Mouse (Mus musculus) hematopoietic stem cell, adult 5-6 weeks (primary cell): ENCODE measurements around the gene Fam69a. TPM values are rescaled to one million over a fixed set of nuclear protein-coding genes. Genes with fewer than 3 reads are reported as not detected.

Source experiments
- ATAC-seq, 2 experiments: fragments of 125-278 bp in 1 of 2; replicated peaks in 1 of 2; 2 replicates each; pipeline ENCODE4 v1.8.0; 2016 to 2017; ENCODE audit warnings: inconsistent platforms in 2 of 2, mild to moderate bottlenecking in 2 of 2, moderate number of reproducible peaks in 2 of 2, low read depth in 1 of 2, moderate TSS enrichment in 1 of 2; ENCODE audit not compliant: low FRiP score in 2 of 2, poor library complexity in 2 of 2, severe bottlenecking in 2 of 2, insufficient read depth in 1 of 2, low TSS enrichment in 1 of 2
- total RNA-seq: library from RNA; stranded (forward); fragments of 172-1452, 232-1000 nt; gene quantifications from 2 replicates; pipeline ENCODE4 v1.2.3, GENCODE M21; 2017

Gene Fam69a
- 7.1 and 17.7 TPM in 2 replicates for total RNA-seq

DNA sequence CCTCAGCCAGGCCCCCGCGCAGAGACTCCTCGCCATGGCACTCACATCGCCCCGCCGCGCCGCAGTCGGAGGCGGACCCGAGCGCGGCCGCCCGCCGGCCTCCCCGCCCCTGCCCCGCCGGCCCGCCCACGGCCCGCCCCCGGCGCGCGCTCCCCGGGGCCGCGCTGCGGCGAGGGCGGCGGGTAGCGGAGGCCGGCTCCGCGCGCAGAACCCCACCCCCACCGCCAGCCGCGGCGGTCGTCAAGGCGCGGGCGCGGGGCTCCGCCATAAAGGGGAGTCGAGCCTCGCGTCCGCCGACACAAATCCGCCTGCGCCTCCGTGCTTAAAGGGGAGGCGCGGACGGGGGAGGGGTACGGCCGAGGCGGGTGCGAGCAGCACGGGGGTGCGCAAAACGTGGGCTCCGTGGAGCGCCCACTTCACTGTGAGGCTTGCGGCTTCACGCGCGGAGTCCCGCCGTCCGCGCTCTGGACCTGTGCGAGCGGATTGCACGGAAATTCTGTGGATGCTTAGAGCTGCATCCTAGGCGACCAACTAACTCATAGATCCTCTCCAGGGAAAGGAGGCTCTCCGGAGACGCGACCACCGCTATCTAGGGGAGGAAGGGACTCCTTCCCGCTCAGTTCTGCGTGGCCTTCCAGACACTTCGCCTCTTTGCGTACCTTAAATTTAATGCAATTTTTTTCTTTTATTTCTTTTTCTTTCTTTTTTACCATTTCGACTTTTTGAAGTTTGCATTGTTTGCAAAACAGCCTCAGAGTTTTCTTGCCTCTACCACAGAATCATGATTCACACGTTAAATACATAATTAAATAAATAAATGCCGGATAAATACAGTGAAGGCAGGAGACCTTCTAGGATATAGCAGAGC lies at the start of gene Fam69a:
Gene Fam69a, minus strand, starts transcription at position 119 of the 868 bp plus-strand sequence.
- ATAC-seq, result peak; percentile 50 to 55

DNA sequence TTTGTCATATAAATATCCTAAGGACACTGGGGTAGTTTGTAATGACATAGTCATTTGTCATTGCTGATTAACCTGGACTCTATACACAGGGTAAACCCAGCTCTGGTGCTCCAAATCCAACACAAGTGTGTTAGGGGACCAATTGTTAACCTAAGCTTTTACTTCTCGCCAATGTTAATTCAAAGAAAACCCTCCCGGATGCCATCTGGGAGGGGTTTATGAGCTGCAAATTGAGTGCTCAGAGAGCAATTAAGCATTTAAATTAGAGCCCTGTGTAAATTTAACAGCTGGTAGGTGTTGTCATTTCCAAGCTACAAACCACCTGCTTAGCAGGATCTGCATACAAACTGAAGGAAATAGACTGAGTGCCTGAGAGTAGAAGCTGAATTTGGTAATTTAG lies 48.6 kb upstream of the Fam69a start:
- no peak for ATAC-seq

DNA sequence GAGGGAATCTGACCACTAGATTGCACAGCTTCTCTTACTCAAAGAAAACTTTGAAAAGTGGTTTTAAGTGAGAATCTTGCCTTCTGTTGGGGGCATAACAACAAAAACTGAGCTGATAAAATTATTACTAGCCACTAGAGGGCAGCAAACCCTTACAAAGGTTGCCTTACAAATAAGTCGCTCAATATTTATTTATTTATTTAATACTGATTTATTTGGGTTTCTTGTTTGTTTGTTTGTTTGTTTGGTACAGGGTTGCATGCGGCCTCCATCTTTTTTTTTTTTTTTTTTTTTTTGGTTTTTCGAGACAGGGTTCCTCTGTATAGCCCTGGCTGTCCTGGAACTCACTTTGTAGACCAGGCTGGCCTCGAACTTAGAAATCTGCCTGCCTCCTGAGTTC lies 47.3 kb upstream of the Fam69a start:
- ATAC-seq, result 0 out of 4 replicates have a peak, but pooled peaks of 1 of the 2 experiments have one; percentile 42

DNA sequence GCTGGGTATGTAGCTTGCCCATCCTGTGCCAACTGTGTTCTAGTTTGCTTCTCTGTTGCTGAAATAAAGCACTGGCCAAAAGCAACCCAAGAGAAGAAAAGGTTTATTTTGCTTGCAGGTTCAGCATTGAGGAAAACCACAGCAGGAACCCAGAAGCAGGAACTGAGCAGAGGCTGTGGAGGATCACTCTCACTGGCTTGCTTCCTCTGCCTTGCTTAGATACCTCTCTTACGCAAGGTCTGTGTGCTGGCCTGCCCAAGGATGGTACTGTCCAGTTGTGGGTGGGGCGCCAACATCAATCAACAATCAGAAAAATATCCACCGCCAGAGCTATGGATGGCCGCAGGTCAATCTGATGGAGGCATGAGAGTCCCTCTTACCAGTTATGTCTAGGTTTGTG lies 44.4 kb upstream of the Fam69a start:
- peak; percentile 12 to 59; a peak in 1 of 4 replicates for ATAC-seq

DNA sequence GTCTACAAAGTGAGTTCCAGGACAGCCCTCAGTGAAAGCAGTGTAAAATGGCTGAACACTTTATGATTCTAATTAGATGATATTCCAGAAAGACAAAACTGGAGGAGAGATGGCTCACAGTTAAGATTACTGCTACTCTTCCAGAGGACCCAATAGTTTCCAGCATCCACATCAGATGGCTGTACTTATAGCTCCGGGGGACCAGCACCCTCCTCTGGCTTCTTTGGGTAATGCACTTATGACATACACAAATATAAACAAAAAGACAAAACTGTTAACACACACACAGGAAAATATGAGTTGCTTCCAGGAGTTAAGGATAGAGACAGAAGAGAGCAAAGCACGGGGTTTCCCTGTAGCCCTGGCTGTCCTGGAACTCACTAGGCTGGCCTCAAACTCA lies 43.1 kb upstream of the Fam69a start:
- no peak for ATAC-seq

DNA sequence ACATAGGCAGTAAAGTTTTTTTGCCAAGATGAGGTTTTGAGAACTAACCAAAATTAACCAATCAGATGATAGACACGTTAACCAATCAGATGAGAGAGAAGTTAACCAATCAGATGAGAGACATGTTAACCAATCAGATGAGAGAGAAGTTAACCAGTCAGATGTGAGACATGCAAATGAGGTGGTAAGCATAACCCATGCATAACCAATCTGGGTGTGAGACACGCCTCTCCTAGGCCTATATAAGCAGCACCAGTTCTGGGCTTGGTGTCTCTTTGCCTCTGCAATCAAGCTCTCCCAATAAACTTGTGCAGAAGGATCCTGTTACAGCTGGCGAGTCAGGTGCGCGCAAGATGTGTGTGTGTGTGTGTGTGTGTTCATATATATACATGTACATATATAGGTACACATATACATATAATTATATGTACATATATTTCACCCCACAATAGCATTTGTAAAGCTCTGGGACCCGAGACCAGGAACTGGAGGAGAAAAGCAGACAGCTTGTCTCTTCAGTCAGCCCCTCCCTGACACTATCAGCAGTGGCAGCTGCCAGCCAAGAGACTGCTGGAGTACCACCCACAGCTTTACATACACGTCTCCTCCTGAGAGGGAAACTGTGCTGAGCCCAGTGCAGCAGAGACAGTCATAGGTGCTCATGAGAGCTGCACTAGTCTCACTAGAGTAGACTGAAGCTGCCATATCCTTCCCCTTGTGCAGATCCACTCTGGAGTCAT lies 42.1 kb upstream of the Fam69a start:
- ATAC-seq, result peak in 1 of 2 experiments; percentile 29; a peak in 1 of 4 replicates

DNA sequence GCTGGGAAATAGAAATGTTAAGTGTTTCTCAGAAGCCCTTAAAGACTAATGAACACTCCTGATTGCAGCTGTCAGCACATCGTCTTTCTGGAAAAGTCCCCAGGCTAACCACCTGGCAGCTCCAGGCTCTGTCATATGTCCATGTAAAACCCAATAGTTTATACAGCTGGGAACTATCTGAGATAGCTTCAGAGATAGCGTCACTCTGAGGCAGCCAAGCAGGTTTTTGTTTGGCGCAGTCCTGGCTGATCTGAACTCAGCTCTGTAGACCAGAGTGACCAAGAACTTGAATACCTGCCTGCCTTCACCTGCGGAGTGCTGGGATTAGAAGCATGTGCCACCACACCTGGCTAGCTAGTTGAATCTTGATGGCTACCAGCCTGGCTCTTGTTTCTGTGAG lies 41.3 kb upstream of the Fam69a start:
- ATAC-seq, result no peak

DNA sequence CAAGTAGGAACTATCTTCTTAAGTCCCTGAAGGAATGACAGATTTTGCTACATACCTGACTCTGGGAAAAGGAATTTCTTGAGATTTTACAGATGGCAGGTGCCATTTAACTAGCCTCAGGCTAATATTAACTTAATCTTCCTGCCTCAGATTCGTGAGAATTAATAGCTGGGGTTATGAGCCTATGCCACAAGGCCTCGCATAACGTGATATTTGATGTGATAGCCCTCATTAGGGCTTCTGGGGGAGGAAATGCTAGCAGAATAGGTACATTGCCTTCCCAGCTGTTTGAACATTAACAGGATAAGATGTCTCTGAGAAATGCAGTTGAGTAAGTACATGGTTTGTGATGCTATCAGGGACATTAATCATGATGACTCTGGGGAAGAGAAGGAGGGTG lies 34.5 kb upstream of the Fam69a start:
- no peak for ATAC-seq

DNA sequence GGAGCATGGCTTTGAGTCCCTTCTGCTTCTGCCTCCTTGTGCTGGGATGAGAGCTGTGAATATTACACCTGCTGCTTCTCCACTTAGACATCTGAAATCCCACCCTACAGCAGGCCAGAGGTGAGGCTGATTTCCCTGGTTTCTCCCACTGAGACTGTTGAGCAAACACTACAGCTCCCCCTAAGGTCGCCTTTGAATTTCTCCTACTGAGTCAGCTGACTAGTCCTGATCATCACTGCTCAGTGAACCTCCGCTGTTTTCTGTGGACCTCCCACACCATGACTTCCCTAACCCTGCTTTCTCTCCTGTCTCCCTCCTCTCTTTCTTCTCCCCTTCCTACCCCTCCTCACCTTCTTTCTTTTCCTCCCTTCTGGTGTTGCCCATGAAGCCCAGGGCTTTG lies 32.5 kb upstream of the Fam69a start:
- peak; percentile 19 to 60; a peak in 2 of 4 replicates for ATAC-seq

DNA sequence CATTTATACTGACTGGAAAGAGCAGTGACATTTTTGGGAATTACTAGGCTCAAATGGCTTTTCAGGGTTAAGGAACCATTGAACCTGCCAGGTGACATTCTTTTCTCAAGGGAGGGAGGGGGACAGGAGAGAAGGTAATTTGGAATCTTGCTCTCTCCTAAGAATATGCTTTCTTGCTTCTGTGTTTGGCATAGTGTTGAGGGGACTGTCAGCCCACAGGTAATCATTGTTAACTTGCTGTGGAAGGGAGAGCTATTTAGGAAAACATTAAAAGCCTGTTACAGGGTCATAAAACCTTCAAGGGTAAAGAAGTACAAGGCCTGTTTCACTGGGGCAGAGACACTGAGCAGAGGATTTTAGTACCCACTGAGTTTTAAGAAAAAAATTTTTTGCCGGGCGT lies 30.3 kb upstream of the Fam69a start:
- no peak for ATAC-seq

DNA sequence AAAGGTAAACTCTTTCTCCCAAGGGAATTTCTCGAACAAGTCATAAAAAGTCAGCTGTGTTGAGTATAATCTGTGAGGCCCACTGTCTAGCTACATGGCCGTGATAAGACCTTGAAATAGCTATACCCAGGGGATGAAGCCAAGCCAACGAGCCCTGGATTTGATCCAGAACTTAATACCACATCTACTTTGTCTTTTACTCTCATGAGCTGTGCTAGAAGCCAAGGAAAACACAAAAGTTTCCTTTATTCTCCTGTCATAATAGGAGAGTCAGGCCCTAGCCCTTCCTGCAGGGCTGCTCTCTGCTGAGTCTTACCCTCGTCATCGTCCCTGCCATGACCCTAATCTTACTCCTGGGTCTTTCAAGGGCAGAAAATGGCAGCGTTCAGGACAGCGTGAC lies 28.5 kb upstream of the Fam69a start:
- no peak for ATAC-seq

DNA sequence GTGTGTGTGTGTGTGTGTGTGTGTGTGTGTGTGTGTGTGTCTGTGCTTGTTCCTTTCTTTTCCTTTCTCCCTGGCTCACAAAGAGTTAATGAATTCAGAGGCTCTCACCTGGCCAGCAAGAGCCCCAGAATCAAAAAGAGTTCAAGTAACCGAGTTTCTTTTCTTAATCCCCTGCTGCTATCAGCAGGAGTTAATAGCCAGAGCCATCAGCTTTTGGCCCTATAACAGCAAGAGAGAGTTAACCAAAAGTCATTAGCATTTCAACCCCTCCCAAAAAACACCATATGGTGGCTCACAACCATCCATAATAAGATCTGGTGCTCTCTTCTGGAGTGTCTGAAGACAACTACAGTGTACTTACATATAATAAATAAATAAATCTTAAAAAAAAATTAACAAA lies 27.3 kb upstream of the Fam69a start:
- ATAC-seq, result no peak

DNA sequence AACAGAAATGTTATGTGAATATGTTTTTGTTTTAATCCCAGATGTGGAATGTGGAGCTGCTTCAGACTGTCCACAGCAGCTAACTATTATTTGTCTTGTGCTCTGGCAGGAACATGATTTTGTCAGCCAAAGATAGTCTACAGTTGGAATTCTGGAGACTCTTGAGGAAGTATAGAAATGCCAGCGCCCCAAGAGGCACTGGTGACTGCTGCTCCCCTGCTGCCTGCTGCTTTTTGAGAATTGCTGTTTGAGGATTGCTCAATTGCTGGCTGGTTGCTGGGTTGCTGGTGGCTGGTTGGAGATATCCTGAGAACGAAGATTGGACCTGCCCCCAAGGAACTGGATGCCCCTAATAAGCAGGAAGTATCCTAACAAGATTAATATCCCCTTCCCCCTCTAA lies 22.8 kb upstream of the Fam69a start:
- no peak; a peak in 1 of 4 replicates for ATAC-seq

DNA sequence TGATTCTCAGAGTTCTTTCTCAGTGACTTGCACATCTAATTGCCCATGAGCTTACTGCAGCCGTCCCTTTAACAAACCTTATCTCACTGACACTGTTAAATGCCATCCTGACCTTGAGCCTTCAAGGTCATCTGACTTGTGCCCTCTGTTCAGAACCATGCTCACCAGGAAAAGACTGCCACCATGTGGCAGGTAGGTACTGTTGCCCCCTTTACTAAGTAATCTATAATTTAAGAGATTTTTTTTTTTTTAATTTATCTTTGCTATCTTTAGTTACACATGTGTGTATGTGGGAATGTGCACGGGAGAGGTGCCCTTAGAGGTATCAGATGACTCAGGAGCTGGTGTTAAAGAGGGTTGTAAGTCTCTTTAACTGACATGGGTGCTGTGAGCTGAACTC lies 18.2 kb upstream of the Fam69a start:
- ATAC-seq, result peak in 1 of 2 experiments; percentile 49; a peak in 1 of 4 replicates

DNA sequence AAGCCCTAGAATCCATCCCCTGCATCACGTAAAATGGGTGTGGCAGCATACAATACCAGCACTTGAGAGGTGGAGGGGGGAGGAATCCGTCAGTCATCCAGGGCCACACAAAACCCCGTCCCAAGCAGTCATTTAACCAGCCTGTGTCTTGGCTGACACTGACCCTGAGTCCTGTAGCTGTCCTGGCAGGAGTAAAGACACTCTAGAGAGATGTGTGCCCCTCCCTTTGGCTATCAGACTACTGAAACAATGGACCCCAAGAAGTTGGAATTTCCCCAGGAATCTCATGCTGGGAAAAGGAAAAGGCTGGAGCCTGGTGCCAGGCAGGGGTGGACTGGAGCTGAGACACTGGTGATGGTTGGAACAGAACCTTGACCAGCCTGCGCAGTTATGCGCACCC lies 15.8 kb upstream of the Fam69a start:
- ATAC-seq, result no peak

DNA sequence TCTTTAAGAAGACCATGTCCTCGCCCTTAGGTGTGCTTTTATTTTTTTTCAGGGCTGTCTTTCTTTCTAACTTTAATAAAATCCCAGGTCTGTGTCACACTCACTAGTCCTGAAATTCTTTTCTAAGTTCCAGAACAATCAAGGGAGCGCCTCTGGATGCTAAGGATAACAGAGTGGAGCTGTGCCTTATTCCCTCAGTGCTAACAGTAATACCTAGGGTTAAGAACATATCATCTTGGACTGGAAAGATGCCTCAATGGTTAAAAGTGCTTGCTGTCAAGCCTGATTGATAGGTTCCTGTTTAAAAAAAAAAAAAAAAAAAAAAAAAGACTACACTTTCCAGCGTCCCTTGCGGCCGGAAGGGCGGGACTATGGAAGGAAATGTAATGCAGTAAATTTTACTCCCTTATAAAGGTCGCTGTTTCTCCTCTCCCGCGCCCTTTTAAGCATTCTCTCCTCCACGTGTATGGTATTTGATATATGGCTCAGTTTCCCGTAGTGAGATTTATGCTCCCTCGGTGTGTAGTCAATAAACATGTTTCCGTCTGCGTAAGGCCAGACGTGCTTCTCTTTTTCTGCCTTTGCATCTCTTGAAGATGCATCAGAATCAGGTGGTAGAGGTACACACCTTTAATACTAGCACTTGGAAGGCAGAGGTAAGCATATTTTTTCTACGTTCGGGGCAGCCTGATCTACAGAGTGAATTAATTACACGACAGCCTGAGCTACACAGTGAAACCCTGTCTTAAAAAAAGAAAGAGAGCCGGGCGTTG lies 14.1 kb upstream of the Fam69a start:
- ATAC-seq, result peak; percentile 69 to 76

DNA sequence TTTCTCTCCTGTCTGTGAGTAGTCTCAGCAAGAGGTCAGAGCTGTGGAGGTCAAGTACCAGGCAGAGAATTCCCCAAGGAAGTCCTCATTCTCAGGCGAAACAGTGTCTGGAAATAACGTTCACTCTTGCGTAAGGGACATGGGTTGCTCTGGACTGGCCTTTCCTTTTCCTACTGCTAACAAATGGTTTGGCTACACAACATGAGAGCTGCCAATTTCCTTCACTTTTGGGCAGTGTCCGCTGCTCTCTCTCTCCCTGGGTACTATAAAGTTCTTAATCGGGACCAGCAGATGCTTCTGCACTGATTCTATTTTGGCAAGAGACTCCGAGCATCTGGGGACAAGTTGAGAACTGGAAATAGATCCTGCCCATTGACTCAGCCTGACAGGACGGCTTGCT lies 10.8 kb upstream of the Fam69a start:
- ATAC-seq, result no peak

DNA sequence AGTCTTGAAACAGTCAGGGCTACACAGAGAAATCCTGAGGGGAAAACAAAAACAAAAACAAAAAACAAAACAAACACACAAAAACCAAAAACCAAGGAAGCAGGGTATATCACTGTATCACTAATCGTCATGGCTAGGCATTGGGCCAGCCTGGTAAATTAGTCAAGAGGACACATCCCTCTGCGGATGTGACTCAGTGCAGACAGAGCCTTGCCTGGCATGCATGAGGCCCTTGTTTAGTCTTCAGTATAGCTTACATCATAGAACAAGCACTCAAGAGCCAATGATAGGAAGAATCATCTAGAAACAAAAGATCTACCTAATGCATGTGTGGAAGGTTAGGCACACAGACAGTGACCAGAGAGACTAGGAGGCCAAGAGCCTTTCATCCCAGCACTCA lies 9.1 kb upstream of the Fam69a start:
- no peak for ATAC-seq
